Mouse (Mus musculus): Measurements from ENCODE around the gene Cnot4. TPM values are rescaled to one million over a fixed set of nuclear protein-coding genes. Genes with fewer than 3 reads are reported as not detected.
"Not testable (repeated sequence)": the region's sequence is repeated elsewhere in the genome, so short reads cannot be mapped to it uniquely, and the experiment has no call there.

Gene Cnot4
- 32.6 and 33.0 TPM in 2 replicates for polyA plus RNA-seq (2016; fragmentation: Nextera tagmentation; extraction: Ambion mirVana)

GRCm38 (mm10) chr6:35133579-35134488 is at the start of gene Cnot4:
TSS of gene Cnot4 (minus strand) at chr6:35133724.
- Histone ChIP-seq H3K4me3 (peak within 1 kb of the TSS; percentile 71), H3K9ac (peak within 1 kb of the TSS; percentile 89), H3K27ac (peak within 1 kb of the TSS; percentile 91), H3K4me2 (replicated peaks) (peak within 1 kb of the TSS; percentile 94), H3K27me3 (no peaks in the 10 kb centered on the region), H3K4me1 (peaks cover 20% of the 10 kb centered on the region), H3K36me3 (no peaks in the 10 kb centered on the region), H3K9me3 (replicated peaks) (no peaks in the 10 kb centered on the region)
- ATAC-seq (ENCODE audit: low FRiP score) = peak; percentile 99
- under 1% methylated on average over 55 of the region's 55 CpGs for WGBS

- H3K9ac ChIP-seq; H3K27me3 ChIP-seq; H3K27ac ChIP-seq; H3K9me3 ChIP-seq (replicated peaks); H3K4me3 ChIP-seq; H3K4me1 ChIP-seq; H3K36me3 ChIP-seq; H3K4me2 ChIP-seq (replicated peaks); ATAC-seq (ENCODE audit: low FRiP score): not testable (repeated sequence)
- WGBS = 98% methylated on average over 3 of the region's 3 CpGs
Observed at GRCm38 (mm10) chr6:35179299-35179698, 45.8 kb upstream of the Cnot4 start.

DNA sequence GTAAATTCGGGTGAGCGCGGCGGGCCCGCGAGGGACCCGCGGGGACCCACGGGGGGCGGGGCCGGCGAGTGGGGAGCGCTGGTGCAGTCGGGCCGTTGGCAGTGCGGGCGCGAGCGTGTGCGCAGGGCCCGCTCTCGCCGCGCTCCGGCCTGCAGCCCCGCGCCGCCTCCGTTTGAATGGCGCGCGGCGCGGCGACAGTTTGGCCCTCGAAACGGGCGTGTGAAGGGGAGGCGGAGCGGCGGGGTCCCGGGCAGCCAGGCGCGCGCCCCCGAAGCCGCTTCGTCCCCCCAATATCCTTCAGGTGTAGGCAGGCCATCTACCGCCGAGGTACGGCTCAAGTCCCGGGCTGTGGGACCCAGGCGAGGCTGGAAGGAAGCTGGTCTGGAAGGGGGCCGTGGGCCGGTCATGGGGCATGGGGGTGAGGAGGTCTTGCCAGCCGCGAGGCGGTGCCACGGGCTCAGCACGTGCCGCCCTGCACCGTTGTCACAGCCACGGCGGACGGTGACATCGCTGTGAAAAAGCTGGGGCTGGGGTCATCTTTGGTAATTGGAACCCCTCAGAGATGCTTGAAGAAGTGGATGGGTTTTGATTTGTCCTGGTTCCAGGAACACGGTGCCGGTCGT is 44.2 kb upstream of the Cnot4 start:
- Histone ChIP-seq H3K4me1 (peaks cover 10% of the 10 kb centered on the region; the same call in 1 of the 2 replicates), H3K36me3 (no peaks in the 10 kb centered on the region), H3K4me3 (peak overlapping the region; percentile 94), H3K27ac (peak overlapping the region; percentile 98), H3K9me3 (replicated peaks) (no peaks in the 10 kb centered on the region), H3K4me2 (replicated peaks) (peak overlapping the region; percentile 90), H3K9ac (peak overlapping the region; percentile 96), H3K27me3 (no peaks in the 10 kb centered on the region)
- WGBS = under 1% methylated on average over 65 of the region's 69 CpGs
- ATAC-seq (ENCODE audit: low FRiP score) = peak; percentile 78

DNA sequence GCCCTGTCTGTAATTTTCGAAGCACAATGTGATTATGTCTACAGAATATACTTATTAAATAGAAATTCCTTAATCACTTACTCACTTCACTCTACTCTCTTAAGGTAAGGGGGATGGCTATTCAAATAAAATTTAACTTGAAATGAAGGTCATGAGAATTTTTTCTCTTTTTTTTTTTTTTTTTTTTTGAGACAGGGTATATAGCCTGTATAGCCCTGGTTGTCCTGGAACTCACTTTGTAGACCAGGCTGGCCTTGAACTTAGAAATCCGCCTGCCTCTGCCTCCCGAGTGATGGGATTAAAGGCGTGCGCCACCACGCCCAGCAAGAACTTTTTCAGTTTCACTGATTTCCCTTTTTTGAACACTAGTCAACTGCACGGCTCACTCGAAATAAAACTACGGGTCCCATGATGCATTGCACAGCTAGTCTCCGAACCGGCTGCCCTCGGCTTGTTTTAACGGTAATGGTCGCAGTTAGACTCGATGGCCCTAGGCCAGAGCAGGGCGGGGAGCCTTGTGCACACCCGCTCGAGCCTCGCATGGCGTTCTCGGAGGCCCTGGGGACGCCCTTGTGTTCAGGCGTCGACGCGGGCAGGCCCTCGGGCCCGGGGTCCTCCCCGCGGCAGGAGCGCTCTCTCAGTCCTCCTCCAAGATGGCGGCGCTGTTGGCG is 43.6 kb upstream of the Cnot4 start, which contains the start of gene Nup205:
Nup205 (plus strand) TSS at position 443 of the 671 bp plus-strand sequence.
- 4% methylated on average over 33 of the region's 34 CpGs for WGBS
- H3K9ac ChIP-seq = peak within 1 kb of the TSS; percentile 96
- peak; percentile 96 for ATAC-seq (ENCODE audit: low FRiP score)

DNA sequence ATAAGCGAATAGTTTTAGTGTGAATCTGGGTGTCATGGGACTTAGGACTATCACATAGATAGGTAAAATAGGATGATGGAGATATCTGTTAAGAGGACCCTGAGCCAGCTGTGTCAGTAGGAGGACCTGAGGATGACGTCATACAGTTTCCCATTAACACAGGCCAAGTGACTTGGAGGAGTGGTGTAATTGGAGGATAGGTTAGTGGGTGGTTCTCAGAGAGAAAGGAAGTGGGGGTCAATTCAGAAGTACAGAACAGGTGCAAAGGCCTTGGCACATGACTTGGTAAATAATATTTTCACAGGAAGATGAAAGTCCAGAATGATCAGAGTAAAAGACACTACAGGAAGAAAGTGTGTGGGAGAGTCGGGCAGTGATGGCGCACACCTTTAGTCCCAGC is 39.7 kb upstream of the Cnot4 start:
- 87% methylated on average over 4 of the region's 4 CpGs for WGBS
- H3K9ac ChIP-seq = no peak overlapping the region
- ATAC-seq (ENCODE audit: low FRiP score) = no peak
- no peaks in the 10 kb centered on the region for H3K9me3 ChIP-seq (replicated peaks)
- no peak overlapping the region for H3K4me2 ChIP-seq (replicated peaks)
- no peak overlapping the region for H3K4me3 ChIP-seq
- no peaks in the 10 kb centered on the region for H3K36me3 ChIP-seq
- no peak overlapping the region for H3K27ac ChIP-seq
- H3K27me3 ChIP-seq = no peaks in the 10 kb centered on the region
- H3K4me1 ChIP-seq = peaks cover 3% of the 10 kb centered on the region; the same call in 1 of the 2 replicates

More for the DNA sequence above, 43.6 kb upstream of the Cnot4 start, which contains the start of gene Nup205:
- no peaks in the 10 kb centered on the region for H3K9me3 ChIP-seq (replicated peaks)
- H3K36me3 ChIP-seq = no peaks in the 10 kb centered on the region
- H3K27ac ChIP-seq = peak within 1 kb of the TSS; percentile 98
- no peaks in the 10 kb centered on the region for H3K27me3 ChIP-seq
- peak within 1 kb of the TSS; percentile 94 for H3K4me3 ChIP-seq
- peaks cover 10% of the 10 kb centered on the region; the same call in 1 of the 2 replicates for H3K4me1 ChIP-seq
- H3K4me2 ChIP-seq (replicated peaks) = peak within 1 kb of the TSS; percentile 90

DNA sequence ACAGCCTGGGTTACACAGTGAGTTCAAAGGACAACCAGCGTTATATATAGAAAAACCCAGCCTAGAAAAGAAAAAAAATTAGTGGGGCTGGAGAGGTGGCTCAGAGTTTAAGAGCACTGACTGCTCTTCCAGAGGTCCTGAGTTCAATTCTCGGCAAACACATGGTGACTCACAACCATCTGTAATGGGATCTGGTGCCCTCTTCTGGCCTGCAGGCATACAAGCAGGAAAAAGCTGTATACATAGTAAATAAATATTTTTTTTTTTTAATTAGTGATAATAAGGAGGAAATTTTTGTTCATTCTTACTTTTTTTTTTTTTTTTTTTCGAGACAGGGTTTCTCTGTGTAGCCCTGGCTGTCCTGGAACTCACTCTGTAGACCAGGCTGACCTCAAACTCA is 38.5 kb upstream of the Cnot4 start:
- not testable (repeated sequence) for H3K36me3 ChIP-seq; H3K9ac ChIP-seq; H3K4me3 ChIP-seq; H3K27ac ChIP-seq; H3K4me2 ChIP-seq (replicated peaks); H3K4me1 ChIP-seq; H3K27me3 ChIP-seq; ATAC-seq (ENCODE audit: low FRiP score); H3K9me3 ChIP-seq (replicated peaks)
- WGBS = 54% methylated on average over 3 of the region's 3 CpGs

DNA sequence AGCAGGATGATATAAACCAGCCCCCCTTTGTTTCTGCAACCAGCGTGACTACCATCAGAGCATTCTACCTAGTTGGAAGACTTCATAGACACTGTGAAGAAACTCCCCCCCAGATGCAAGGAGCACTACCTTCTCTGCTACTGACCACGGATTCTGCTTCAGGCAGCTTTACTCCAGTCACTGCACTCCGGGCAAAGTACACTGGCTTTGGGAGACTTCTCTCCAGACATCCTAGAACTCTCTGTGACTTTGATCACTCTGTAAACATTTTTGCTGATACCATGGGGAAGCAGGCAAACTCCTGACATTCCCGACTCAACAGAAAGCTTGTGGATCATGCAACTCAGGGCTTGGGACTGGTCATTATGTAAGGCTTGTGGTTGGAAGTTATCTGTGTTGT is 35.7 kb upstream of the Cnot4 start:
- no peak overlapping the region for H3K27ac ChIP-seq
- no peak for ATAC-seq (ENCODE audit: low FRiP score)
- no peaks in the 10 kb centered on the region for H3K9me3 ChIP-seq (replicated peaks)
- H3K4me1 ChIP-seq = no peaks in the 10 kb centered on the region
- no peaks in the 10 kb centered on the region for H3K36me3 ChIP-seq
- no peak overlapping the region for H3K4me2 ChIP-seq (replicated peaks)
- WGBS = 83% methylated on average over 4 of the region's 4 CpGs
- no peak overlapping the region for H3K9ac ChIP-seq
- H3K27me3 ChIP-seq = no peaks in the 10 kb centered on the region
- no peak overlapping the region for H3K4me3 ChIP-seq

GRCm38 (mm10) chr6:35154540-35154939 is 21.0 kb upstream of the Cnot4 start:
- Histone ChIP-seq H3K9me3 (replicated peaks) (no peaks in the 10 kb centered on the region), H3K27ac (no peak overlapping the region), H3K4me1 (no peaks in the 10 kb centered on the region), H3K4me2 (replicated peaks) (no peak overlapping the region), H3K27me3 (no peaks in the 10 kb centered on the region), H3K9ac (no peak overlapping the region), H3K36me3 (no peaks in the 10 kb centered on the region), H3K4me3 (no peak overlapping the region)
- no peak for ATAC-seq (ENCODE audit: low FRiP score)

- no peak overlapping the region for H3K27ac ChIP-seq
- H3K27me3 ChIP-seq = no peaks in the 10 kb centered on the region
- WGBS = 83% methylated on average over 3 of the region's 3 CpGs
- no peak overlapping the region for H3K4me2 ChIP-seq (replicated peaks)
- H3K4me1 ChIP-seq = no peaks in the 10 kb centered on the region
- no peak for ATAC-seq (ENCODE audit: low FRiP score)
- H3K9me3 ChIP-seq (replicated peaks) = peaks cover 9% of the 10 kb centered on the region
- no peak overlapping the region for H3K4me3 ChIP-seq
- H3K36me3 ChIP-seq = no peaks in the 10 kb centered on the region
- H3K9ac ChIP-seq = no peak overlapping the region
Observed at GRCm38 (mm10) chr6:35147726-35148422, 14.3 kb upstream of the Cnot4 start.

DNA sequence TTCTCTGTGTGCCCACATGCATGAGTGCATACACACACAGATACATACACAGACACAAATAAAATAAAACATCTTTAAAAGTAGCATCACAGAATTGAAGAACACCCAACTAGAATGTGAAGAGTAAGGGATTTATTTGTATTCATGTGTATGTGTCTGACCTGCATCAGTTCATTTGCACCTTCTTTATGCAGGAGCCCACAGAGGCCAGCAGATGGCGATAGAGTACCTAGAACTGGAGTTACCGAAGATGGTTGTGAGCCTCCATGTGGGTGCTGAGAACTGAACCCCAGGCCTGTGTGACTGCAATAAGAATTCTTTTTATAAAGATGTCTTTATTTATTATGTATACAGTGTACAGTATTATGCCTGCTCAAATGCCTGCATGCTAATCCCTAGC is 12.0 kb upstream of the Cnot4 start:
- no peak overlapping the region for H3K4me2 ChIP-seq (replicated peaks)
- no peaks in the 10 kb centered on the region for H3K4me1 ChIP-seq
- H3K9ac ChIP-seq = no peak overlapping the region
- no peaks in the 10 kb centered on the region for H3K27me3 ChIP-seq
- 85% methylated on average over 2 of the region's 2 CpGs for WGBS
- ATAC-seq (ENCODE audit: low FRiP score) = no peak
- H3K36me3 ChIP-seq = no peaks in the 10 kb centered on the region
- H3K9me3 ChIP-seq (replicated peaks) = peaks cover 9% of the 10 kb centered on the region
- no peak overlapping the region for H3K27ac ChIP-seq
- no peak overlapping the region for H3K4me3 ChIP-seq

DNA sequence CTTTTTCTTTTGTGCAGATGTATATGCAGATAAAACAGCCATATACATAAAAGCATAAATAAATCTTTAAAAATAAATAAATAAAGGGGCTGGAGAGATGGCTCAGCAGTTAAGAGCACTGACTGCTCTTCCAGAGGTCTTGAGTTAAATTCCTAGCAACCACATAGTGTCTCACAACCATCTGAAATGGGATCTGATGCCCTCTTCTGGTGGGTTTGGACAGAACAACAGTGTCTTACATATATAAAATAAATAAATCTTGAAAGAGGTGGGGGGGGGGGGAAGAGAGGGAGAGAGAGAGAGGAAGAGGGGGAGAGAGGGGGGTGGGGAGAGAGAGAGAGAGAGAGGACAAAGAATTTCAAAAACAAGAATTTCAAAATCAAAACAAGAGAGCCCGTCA is 6.8 kb upstream of the Cnot4 start:
- Histone ChIP-seq H3K4me1 (no peaks in the 10 kb centered on the region), H3K9ac (no peak overlapping the region), H3K27me3 (no peaks in the 10 kb centered on the region), H3K9me3 (replicated peaks) (peaks cover under 1% of the 10 kb centered on the region), H3K27ac (no peak overlapping the region), H3K4me3 (no peak overlapping the region), H3K4me2 (replicated peaks) (no peak overlapping the region), H3K36me3 (no peaks in the 10 kb centered on the region)
- WGBS = 84% methylated on average over 1 of the region's 1 CpGs
- no peak for ATAC-seq (ENCODE audit: low FRiP score)

GRCm38 (mm10) chr6:35134844-35135243 is 1.3 kb upstream of the Cnot4 start:
- no peak for ATAC-seq (ENCODE audit: low FRiP score)
- Histone ChIP-seq H3K27ac (no peak overlapping the region), H3K9ac (no peak overlapping the region), H3K36me3 (no peaks in the 10 kb centered on the region), H3K9me3 (replicated peaks) (no peaks in the 10 kb centered on the region), H3K27me3 (no peaks in the 10 kb centered on the region), H3K4me3 (no peak overlapping the region; the same call in 1 of the 2 replicates), H3K4me1 (peaks cover 20% of the 10 kb centered on the region), H3K4me2 (replicated peaks) (peak overlapping the region; percentile 60)
- WGBS = 65% methylated on average over 2 of the region's 2 CpGs

Data from hindbrain, embryonic 12.5 days (tissue).